ENCODE assay signal across 8 mouse cellular contexts in genomic region chr7:30121308-30122187, GRCm38 (mm10). TPM values are rescaled to one million over a fixed set of nuclear protein-coding genes. Genes with fewer than 3 reads are reported as not detected.
DNase-seq lines count a peak whose midpoint lies in the region; ATAC-seq lines count a peak whose summit lies in the region.

Zfp382 (plus strand) TSS chr7:30121942.

- peak within 1 kb of the TSS; percentile 40 to 84 for H3K27ac ChIP-seq in heart, embryonic 14.5 days (replicated peaks in 1 of 2; ENCODE audit: control insufficient read depth in 1 of 2, insufficient read depth in 1 of 2, low read depth in 2 of 2, low read length in 2 of 2)
- H3K27ac ChIP-seq in liver, embryonic 12.5 days: peak within 1 kb of the TSS; percentile 57

- peaks cover 2 to 5% of the 10 kb centered on the region in 2 experiments; a peak in 2 of 4 replicates for H3K4me1 ChIP-seq in heart, embryonic 14.5 days (ENCODE audit: control insufficient read depth in 2 of 2, insufficient read depth in 2 of 2, low read length in 2 of 2)
- H3K4me1 ChIP-seq in liver, embryonic 12.5 days: peaks cover 17% of the 10 kb centered on the region

- H3K4me3 ChIP-seq in heart, embryonic 14.5 days (ENCODE audit: control insufficient read depth in 1 of 2, insufficient read depth in 1 of 2, low read depth in 1 of 2, low read length in 2 of 2): peak within 1 kb of the TSS; percentile 80 to 81
- peak within 1 kb of the TSS; percentile 66 for H3K4me3 ChIP-seq in liver, embryonic 12.5 days

- peak; percentile 82 to 86 for DNase-seq in CD8-positive naive resting alpha-beta T cell, adult 2 months (ENCODE audit: low read depth in 2 of 2, low spot score in 2 of 2)
- peak; percentile 62 for DNase-seq in c-Kit-negative CD71-positive TER-119-positive erythroid progenitor cells, embryonic 14.5 days (ENCODE audit: low read depth, low spot score)
- DNase-seq in fibroblast of lung, adult 2 months (ENCODE audit: low read depth): peak; percentile 71
- peak; percentile 91 for DNase-seq in kidney, postnatal 14 days
- DNase-seq in naive thymus-derived CD4-positive, alpha-beta T cell, adult 2 months (ENCODE audit: low read depth): peak; percentile 92
- DNase-seq in splenic B cell, adult 2 months (ENCODE audit: low read depth, low spot score): peak; percentile 92

- under 1% methylated on average over 61 of the region's 61 CpGs for WGBS in heart, embryonic 14.5 days
- under 1% methylated on average over 61 of the region's 61 CpGs for WGBS in liver, embryonic 12.5 days (ENCODE audit: insufficient replicate concordance)

- no peaks in the 10 kb centered on the region for H3K27me3 ChIP-seq in heart, embryonic 14.5 days (ENCODE audit: control insufficient read depth, insufficient read depth, low read length)
- no peaks in the 10 kb centered on the region for H3K27me3 ChIP-seq in liver, embryonic 12.5 days (replicated peaks)
- H3K27me3 ChIP-seq in splenic B cell, adult 2 months (ENCODE audit: control insufficient read depth, insufficient read depth, low read length, poor library complexity, severe bottlenecking): no peaks in the 10 kb centered on the region

- H3K9ac ChIP-seq in heart, embryonic 14.5 days (ENCODE audit: low read length): peak within 1 kb of the TSS; percentile 91
- peak within 1 kb of the TSS; percentile 83 for H3K9ac ChIP-seq in liver, embryonic 12.5 days

- H3K9me3 ChIP-seq in heart, embryonic 14.5 days (ENCODE audit: control insufficient read depth, low read length): no peaks in the 10 kb centered on the region
- H3K9me3 ChIP-seq in liver, embryonic 12.5 days (replicated peaks): peaks cover 8% of the 10 kb centered on the region

- H3K36me3 ChIP-seq in heart, embryonic 14.5 days (ENCODE audit: control insufficient read depth, insufficient read depth, low read length): peaks cover 15% of the 10 kb centered on the region
- no peaks in the 10 kb centered on the region for H3K36me3 ChIP-seq in liver, embryonic 12.5 days
- H3K36me3 ChIP-seq in splenic B cell, adult 2 months (ENCODE audit: control insufficient read depth, insufficient read depth, low read length, poor library complexity, severe bottlenecking): peaks cover 2% of the 10 kb centered on the region; the same call in 1 of the 2 replicates

- peak within 1 kb of the TSS; percentile 87 for H3K4me2 ChIP-seq in heart, embryonic 14.5 days (ENCODE audit: low read length)
- peak within 1 kb of the TSS; percentile 92 for H3K4me2 ChIP-seq in liver, embryonic 12.5 days

- ATAC-seq in heart, embryonic 14.5 days (ENCODE audit: insufficient number of reproducible peaks, insufficient read depth, low FRiP score, low read depth): peak; percentile 94
- peak; percentile 94 for ATAC-seq in liver, embryonic 12.5 days

RNA-seq across cellular contexts. Expression of gene Zfp382, which starts in this region (rescaled TPM):
- polyA plus RNA-seq in heart, embryonic 14.5 days (2014; fragmentation: Nextera tagmentation; extraction: Ambion mirVana): 6.4 and 8.5 TPM in 2 replicates
- 2.5 and 3.0 TPM in 2 replicates for polyA plus RNA-seq in liver, embryonic 12.5 days (2016; fragmentation: Nextera tagmentation; extraction: Ambion mirVana)

Comparison
In these comparisons a context has a peak if more than half of its experiments do, and no peak if none do; other contexts are left out.
1. Peak in every context shown above with its lines: DNase-seq, ATAC-seq, H3K4me3 ChIP-seq and H3K27ac ChIP-seq.